In the genomic region with DNA sequence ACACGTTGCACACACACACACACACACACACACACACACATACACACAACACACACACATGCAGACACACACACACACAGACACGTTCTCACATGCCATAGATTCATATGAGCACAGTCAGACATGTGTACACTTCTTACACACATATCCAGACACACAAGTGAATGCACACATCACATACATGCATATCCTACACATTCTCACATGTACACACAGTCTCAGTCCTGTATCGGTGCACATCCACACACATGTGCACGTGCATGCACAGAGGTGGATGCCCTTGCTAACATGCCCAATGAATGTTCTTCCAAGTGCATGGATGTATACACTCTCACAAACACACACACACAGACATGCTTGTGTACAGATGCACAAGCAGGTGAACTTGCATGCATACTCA, we compare ENCODE assay signal across 2 mouse cellular contexts.
TF ChIP-seq lines count a peak whose summit lies in the region.

No protein-coding gene starts in this region.

TF ChIP-seq in MEL, 35 proteins besides CTCF, POLR2A, EP300 and RAD21:
- TF ChIP-seq ZMIZ1 (IDR thresholded peaks at IDR 0.05; ENCODE audit: low read depth, low read length) (no peak), USF1 (IDR thresholded peaks at IDR 0.05; ENCODE audit: low read depth, low read length) (no peak), ELF1 (IDR thresholded peaks at IDR 0.05; ENCODE audit: low read depth, low read length) (no peak), POLR2AphosphoS5 (IDR thresholded peaks at IDR 0.05; ENCODE audit: borderline replicate concordance, low read depth, low read length) (peak; percentile 72; the same call in 1 of the 2 replicates), ETS1 (IDR thresholded peaks at IDR 0.05; ENCODE audit: low read depth, low read length) (no peak), MYC (IDR thresholded peaks at IDR 0.05; ENCODE audit: low read depth, low read length) (no peak), GATA1 (IDR thresholded peaks at IDR 0.05; ENCODE audit: low read depth, low read length) (no peak)

TF ChIP-seq in myocyte, 11 proteins besides CTCF, POLR2A, EP300 and RAD21:
- TF ChIP-seq MYOD1 (IDR thresholded peaks at IDR 0.05; ENCODE audit: control insufficient read depth in 1 of 3, insufficient read length in 2 of 3, low read depth in 2 of 3) (no peak), POLR2AphosphoS2 (IDR thresholded peaks at IDR 0.05; ENCODE audit: insufficient read length, low read depth) (peak; percentile 87)
